In the genomic region with DNA sequence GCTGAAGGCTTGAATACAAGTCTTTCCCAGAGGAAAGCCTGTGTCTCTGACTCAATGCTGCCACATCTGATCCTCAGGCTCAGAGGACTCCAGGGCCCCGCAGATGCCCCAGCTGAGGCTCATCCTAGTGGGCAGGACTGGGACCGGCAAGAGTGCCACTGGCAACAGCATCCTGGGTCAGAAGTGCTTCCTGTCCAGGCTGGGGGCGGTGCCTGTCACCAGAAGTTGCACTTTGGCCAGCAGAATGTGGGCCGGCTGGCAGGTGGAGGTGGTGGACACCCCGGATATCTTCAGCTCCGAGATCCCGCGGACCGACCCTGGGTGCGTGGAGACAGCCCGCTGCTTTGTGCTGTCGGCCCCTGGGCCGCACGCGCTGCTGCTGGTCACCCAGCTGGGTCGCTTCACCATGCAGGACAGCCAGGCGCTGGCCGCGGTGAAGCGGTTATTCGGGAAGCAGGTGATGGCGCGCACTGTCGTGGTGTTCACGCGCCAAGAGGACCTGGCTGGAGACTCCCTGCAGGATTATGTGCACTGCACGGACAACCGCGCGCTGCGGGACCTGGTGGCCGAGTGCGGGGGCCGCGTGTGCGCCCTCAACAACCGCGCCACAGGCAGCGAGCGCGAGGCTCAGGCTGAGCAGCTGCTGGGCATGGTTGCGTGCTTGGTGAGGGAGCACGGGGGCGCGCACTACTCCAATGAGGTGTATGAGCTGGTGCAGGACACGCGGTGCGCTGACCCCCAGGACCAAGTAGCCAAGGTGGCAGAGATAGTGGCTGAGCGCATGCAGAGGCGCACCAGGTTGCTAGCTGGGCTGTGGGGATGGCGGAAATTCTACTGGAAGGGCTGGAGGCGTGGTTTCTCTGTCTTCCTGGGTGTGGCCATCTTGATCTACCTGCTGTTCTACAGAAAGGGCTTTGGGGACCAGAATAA, we compare ENCODE assay signal across 9 mouse cellular contexts. TPM values are rescaled to one million over a fixed set of nuclear protein-coding genes. Genes with fewer than 3 reads are reported as not detected.
DNase-seq lines count a peak whose midpoint lies in the region; ATAC-seq and TF ChIP-seq lines count a peak whose summit lies in the region.
"Had no signal": no experiment of that assay in that cellular context is flagged by ENCODE, and none has a peak within 500 bp of the region (broad histone marks: within the 10 kb centered on the region; RNA-seq: fewer than 3 reads in every experiment).

No protein-coding gene starts in this region.

- no peaks in the 10 kb centered on the region for H3K9me3 ChIP-seq in erythroblast, embryonic 14.5 days (ENCODE audit: control insufficient read depth, low read length)
- no peaks in the 10 kb centered on the region for H3K9me3 ChIP-seq in E14TG2a.4 (ENCODE audit: low read length)
- H3K9me3 ChIP-seq in embryonic facial prominence, embryonic 14.5 days (ENCODE audit: control insufficient read depth, low read length) = no peaks in the 10 kb centered on the region
- H3K9me3 ChIP-seq in liver, postnatal 0 days (ENCODE audit: low read length) = no peaks in the 10 kb centered on the region

- H3K4me2 ChIP-seq in embryonic facial prominence, embryonic 14.5 days (ENCODE audit: low read depth, low read length) = peak overlapping the region; percentile 68
- H3K4me2 ChIP-seq in liver, postnatal 0 days (ENCODE audit: low read depth, low read length) = peak overlapping the region; percentile 71

- 2% methylated on average over 42 of the region's 52 CpGs for WGBS in embryonic facial prominence, embryonic 14.5 days
- 51% methylated on average over 52 of the region's 52 CpGs for WGBS in liver, postnatal 0 days (ENCODE audit: insufficient replicate concordance)

- TF ChIP-seq CTCF in E14TG2a.4 (conservative IDR thresholded peaks at IDR 0.05; ENCODE audit: low read length) = no peak
- TF ChIP-seq CTCF in liver, postnatal 0 days (IDR thresholded peaks at IDR 0.05; ENCODE audit: low read depth) = 0 out of 2 replicates have a peak, but pooled peaks have one; percentile 1

- ATAC-seq in erythroblast, adult 5-6 weeks (replicated peaks; ENCODE audit: low FRiP score, poor library complexity, severe bottlenecking) = no peak
- ATAC-seq in embryonic facial prominence, embryonic 14.5 days (ENCODE audit: low read depth) = no peak
- ATAC-seq in liver, postnatal 0 days = peak; percentile 80

- no peaks in the 10 kb centered on the region for H3K27me3 ChIP-seq in erythroblast, embryonic 14.5 days (ENCODE audit: control insufficient read depth)
- peaks cover 45% of the 10 kb centered on the region for H3K27me3 ChIP-seq in E14TG2a.4 (ENCODE audit: insufficient read depth, low read length)
- H3K27me3 ChIP-seq in embryonic facial prominence, embryonic 14.5 days (replicated peaks; ENCODE audit: control insufficient read depth, insufficient read depth, low read length) = peaks cover 41% of the 10 kb centered on the region
- H3K27me3 ChIP-seq in liver, postnatal 0 days (ENCODE audit: insufficient read depth, low read length) = no peaks in the 10 kb centered on the region

- TF ChIP-seq EP300 in liver, postnatal 0 days (IDR thresholded peaks at IDR 0.05; ENCODE audit: low read depth) = no peak

- no peaks in the 10 kb centered on the region for H3K36me3 ChIP-seq in erythroblast, embryonic 14.5 days (ENCODE audit: control insufficient read depth)
- no peaks in the 10 kb centered on the region for H3K36me3 ChIP-seq in E14TG2a.4 (ENCODE audit: insufficient read depth, low read length)
- no peaks in the 10 kb centered on the region for H3K36me3 ChIP-seq in embryonic facial prominence, embryonic 14.5 days (ENCODE audit: control insufficient read depth, insufficient read depth, low read length)
- no peaks in the 10 kb centered on the region for H3K36me3 ChIP-seq in liver, postnatal 0 days (replicated peaks; ENCODE audit: insufficient read depth, low read length)

- no peak for DNase-seq in embryonic facial prominence, embryonic 14.5 days (ENCODE audit: low spot score)
- peak; percentile 90 for DNase-seq in kidney, adult 11 months
- peak; percentile 71 for DNase-seq in liver, postnatal 0 days
- peak; percentile 34 for DNase-seq in right cerebral cortex, postnatal 4 days
- no peak for DNase-seq in spleen, postnatal 14 days (ENCODE audit: low spot score in 2 of 2)

- no peak overlapping the region for H3K9ac ChIP-seq in embryonic facial prominence, embryonic 14.5 days (ENCODE audit: low read depth, low read length)
- H3K9ac ChIP-seq in liver, postnatal 0 days (replicated peaks) = peak overlapping the region; percentile 43

- H3K4me1 ChIP-seq in erythroblast, embryonic 14.5 days (ENCODE audit: control insufficient read depth) = no peaks in the 10 kb centered on the region; the same call in 1 of the 2 replicates
- H3K4me1 ChIP-seq in E14TG2a.4 (replicated peaks; ENCODE audit: low read depth, low read length) = peaks cover 50% of the 10 kb centered on the region
- H3K4me1 ChIP-seq in embryonic facial prominence, embryonic 14.5 days (ENCODE audit: control insufficient read depth, insufficient read depth, low read length) = 0 out of 2 replicates have a peak, but pooled peaks cover 5% of the 10 kb centered on the region
- peaks cover 23% of the 10 kb centered on the region for H3K4me1 ChIP-seq in liver, postnatal 0 days (ENCODE audit: insufficient read depth)

- no peak overlapping the region for H3K27ac ChIP-seq in embryonic facial prominence, embryonic 14.5 days (replicated peaks; ENCODE audit: low read depth, low read length)
- H3K27ac ChIP-seq in liver, postnatal 0 days (ENCODE audit: low read depth) = peak overlapping the region; percentile 74

- peak overlapping the region; percentile 46 for H3K4me3 ChIP-seq in erythroblast, embryonic 14.5 days (replicated peaks)
- H3K4me3 ChIP-seq in E14TG2a.4 (replicated peaks; ENCODE audit: low read length) = peak overlapping the region; percentile 81
- peak overlapping the region; percentile 37 for H3K4me3 ChIP-seq in embryonic facial prominence, embryonic 14.5 days (ENCODE audit: low read depth, low read length)
- H3K4me3 ChIP-seq in liver, postnatal 0 days (ENCODE audit: low read depth, low read length) = peak overlapping the region; percentile 54

RNA-seq across cellular contexts. Expression of gene Gimap5, which starts 3.3 kb away (rescaled TPM):
- polyA plus RNA-seq in erythroblast, embryonic 14.5 days (2012) = 0.04 and 0.05 TPM in 2 replicates
- total RNA-seq in erythroblast, adult 5-6 weeks (2015; ENCODE audit: low replicate concordance) = 4.4 TPM in 1 of 2 replicates, not detected in the other
- total RNA-seq in erythroblast, adult 5-6 weeks (2017; ENCODE audit: low replicate concordance) = 2.6 and 6.8 TPM in 2 replicates
- polyA plus RNA-seq in embryonic facial prominence, embryonic 14.5 days (2014; fragmentation: Nextera tagmentation; extraction: Ambion mirVana) = 5.2 and 5.3 TPM in 2 replicates
- 4.7 and 5.9 TPM in 2 replicates for polyA plus RNA-seq in liver, postnatal 0 days (2015; fragmentation: Nextera tagmentation; extraction: Ambion mirVana)
- polyA plus RNA-seq: C2C12 had no signal

RNA-seq across cellular contexts. Expression of gene Gimap1, which starts 3.8 kb away (rescaled TPM):
- 0.02 and 0.03 TPM in 2 replicates for polyA plus RNA-seq in erythroblast, embryonic 14.5 days (2012)
- total RNA-seq in erythroblast, adult 5-6 weeks (2015; ENCODE audit: low replicate concordance) = 5.0 TPM in 1 of 2 replicates, not detected in the other
- total RNA-seq in erythroblast, adult 5-6 weeks (2017; ENCODE audit: low replicate concordance) = 0.17 and 1.1 TPM in 2 replicates
- 10.5 and 12.7 TPM in 2 replicates for polyA plus RNA-seq in embryonic facial prominence, embryonic 14.5 days (2014; fragmentation: Nextera tagmentation; extraction: Ambion mirVana)
- 9.2 and 10.0 TPM in 2 replicates for polyA plus RNA-seq in liver, postnatal 0 days (2015; fragmentation: Nextera tagmentation; extraction: Ambion mirVana)
- polyA plus RNA-seq: C2C12 had no signal

RNA-seq across cellular contexts. Expression of gene Gimap7, which starts 24.3 kb away (rescaled TPM):
- polyA plus RNA-seq in erythroblast, embryonic 14.5 days (2012) = not detected in 2 replicates
- total RNA-seq in erythroblast, adult 5-6 weeks (2015; ENCODE audit: low replicate concordance) = not detected in 2 replicates
- 2.6 TPM in 1 of 2 replicates, not detected in the other for total RNA-seq in erythroblast, adult 5-6 weeks (2017; ENCODE audit: low replicate concordance)
- polyA plus RNA-seq in embryonic facial prominence, embryonic 14.5 days (2014; fragmentation: Nextera tagmentation; extraction: Ambion mirVana) = not detected in 2 replicates
- 0.59 and 0.65 TPM in 2 replicates for polyA plus RNA-seq in liver, postnatal 0 days (2015; fragmentation: Nextera tagmentation; extraction: Ambion mirVana)
- polyA plus RNA-seq: C2C12 had no signal

RNA-seq across cellular contexts. Expression of gene Gm28053, which starts 24.3 kb away (rescaled TPM):
- not detected in 2 replicates for polyA plus RNA-seq in erythroblast, embryonic 14.5 days (2012)
- total RNA-seq in erythroblast, adult 5-6 weeks (2015; ENCODE audit: low replicate concordance) = not detected in 2 replicates
- total RNA-seq in erythroblast, adult 5-6 weeks (2017; ENCODE audit: low replicate concordance) = 1.8 TPM in 1 of 2 replicates, not detected in the other
- 3.2 TPM in 1 of 2 replicates, not detected in the other for polyA plus RNA-seq in embryonic facial prominence, embryonic 14.5 days (2014; fragmentation: Nextera tagmentation; extraction: Ambion mirVana)
- 1.1 TPM in 1 of 2 replicates, not detected in the other for polyA plus RNA-seq in liver, postnatal 0 days (2015; fragmentation: Nextera tagmentation; extraction: Ambion mirVana)
- polyA plus RNA-seq: C2C12 had no signal

RNA-seq across cellular contexts. Expression of gene Gimap3, which starts 28.0 kb away (rescaled TPM):
- polyA plus RNA-seq in erythroblast, embryonic 14.5 days (2012) = 0.02 TPM in 1 of 2 replicates, not detected in the other
- 2.1 TPM in 1 of 2 replicates, not detected in the other for total RNA-seq in erythroblast, adult 5-6 weeks (2015; ENCODE audit: low replicate concordance)
- 1.1 and 2.0 TPM in 2 replicates for total RNA-seq in erythroblast, adult 5-6 weeks (2017; ENCODE audit: low replicate concordance)
- not detected in 2 replicates for polyA plus RNA-seq in embryonic facial prominence, embryonic 14.5 days (2014; fragmentation: Nextera tagmentation; extraction: Ambion mirVana)
- polyA plus RNA-seq in liver, postnatal 0 days (2015; fragmentation: Nextera tagmentation; extraction: Ambion mirVana) = 0.75 and 0.82 TPM in 2 replicates
- polyA plus RNA-seq: C2C12 had no signal

Comparison
In these comparisons a context has a peak if more than half of its experiments do, and no peak if none do; other contexts are left out.
1. DNase-seq: peak in kidney, adult 11 months (single experiment), liver, postnatal 0 days (single experiment) and right cerebral cortex, postnatal 4 days (single experiment); none in embryonic facial prominence, embryonic 14.5 days (single experiment) and spleen, postnatal 14 days (0 of 2).
2. Peak in every context shown above with its lines, with median percentiles within 50 percentile points of each other: H3K4me3 ChIP-seq.